Comparison of ENCODE assay signal across 8 mouse cellular contexts in genomic region chr13:46257847-46258246, GRCm38 (mm10). TPM values are rescaled to one million over a fixed set of nuclear protein-coding genes. Genes with fewer than 3 reads are reported as not detected.
DNase-seq lines count a peak whose midpoint lies in the region; ATAC-seq and TF ChIP-seq lines count a peak whose summit lies in the region.

No protein-coding gene starts in this region.

- H3K4me2 ChIP-seq in forebrain, embryonic 16.5 days (ENCODE audit: low read length) = no peak overlapping the region
- H3K4me2 ChIP-seq in intestine, embryonic 14.5 days (ENCODE audit: low read length) = no peak overlapping the region
- no peak overlapping the region for H3K4me2 ChIP-seq in neural tube, embryonic 11.5 days (ENCODE audit: low read depth)

- no peak for TF ChIP-seq POLR2A in thymus, adult 2 months (IDR thresholded peaks at IDR 0.05; ENCODE audit: control insufficient read depth, extremely low read depth, insufficient read depth, low read length, poor library complexity)

- no peaks in the 10 kb centered on the region for H3K27me3 ChIP-seq in thymus, adult 2 months (ENCODE audit: control insufficient read depth, insufficient read depth, low read length)
- H3K27me3 ChIP-seq in forebrain, embryonic 16.5 days (replicated peaks; ENCODE audit: control insufficient read depth, insufficient read depth, low read length) = no peaks in the 10 kb centered on the region
- H3K27me3 ChIP-seq in intestine, embryonic 14.5 days (replicated peaks; ENCODE audit: control insufficient read depth, insufficient read depth, low read length) = no peaks in the 10 kb centered on the region
- H3K27me3 ChIP-seq in neural tube, embryonic 11.5 days (ENCODE audit: control insufficient read depth, insufficient read depth, low read length) = no peaks in the 10 kb centered on the region

- H3K4me1 ChIP-seq in thymus, adult 2 months (replicated peaks; ENCODE audit: control insufficient read depth, insufficient read depth, low read length) = peaks cover 8% of the 10 kb centered on the region
- H3K4me1 ChIP-seq in forebrain, embryonic 16.5 days (replicated peaks; ENCODE audit: control insufficient read depth, insufficient read depth, low read length) = 0 out of 2 replicates have a peak, but pooled peaks cover 3% of the 10 kb centered on the region
- H3K4me1 ChIP-seq in intestine, embryonic 14.5 days (replicated peaks; ENCODE audit: control insufficient read depth, insufficient read depth, low read length) = no peaks in the 10 kb centered on the region; the same call in 1 of the 2 replicates
- no peaks in the 10 kb centered on the region for H3K4me1 ChIP-seq in neural tube, embryonic 11.5 days (ENCODE audit: control insufficient read depth, insufficient read depth, low read length)

- H3K9ac ChIP-seq in forebrain, embryonic 16.5 days (replicated peaks; ENCODE audit: low read depth, low read length) = no peak overlapping the region
- no peak overlapping the region for H3K9ac ChIP-seq in intestine, embryonic 14.5 days (ENCODE audit: low read length)
- no peak overlapping the region for H3K9ac ChIP-seq in neural tube, embryonic 11.5 days (ENCODE audit: low read length)

- H3K27ac ChIP-seq in thymus, adult 2 months (ENCODE audit: control insufficient read depth, insufficient read depth, low read length) = no peak overlapping the region
- no peak overlapping the region for H3K27ac ChIP-seq in forebrain, embryonic 16.5 days (ENCODE audit: low read length)
- no peak overlapping the region for H3K27ac ChIP-seq in intestine, embryonic 14.5 days (ENCODE audit: low read depth)
- H3K27ac ChIP-seq in neural tube, embryonic 11.5 days (ENCODE audit: low read depth, low read length) = no peak overlapping the region

- H3K4me3 ChIP-seq in thymus, adult 2 months (ENCODE audit: control insufficient read depth, insufficient read depth, low read length) = no peak overlapping the region
- no peak overlapping the region for H3K4me3 ChIP-seq in forebrain, embryonic 16.5 days (replicated peaks; ENCODE audit: low read length)
- no peak overlapping the region for H3K4me3 ChIP-seq in intestine, embryonic 14.5 days (ENCODE audit: low read depth, low read length)
- no peak overlapping the region for H3K4me3 ChIP-seq in neural tube, embryonic 11.5 days (ENCODE audit: low read depth, low read length)

- no peaks in the 10 kb centered on the region for H3K36me3 ChIP-seq in thymus, adult 2 months (ENCODE audit: control insufficient read depth, insufficient read depth, low read length)
- no peaks in the 10 kb centered on the region for H3K36me3 ChIP-seq in forebrain, embryonic 16.5 days (ENCODE audit: control insufficient read depth, insufficient read depth)
- no peaks in the 10 kb centered on the region for H3K36me3 ChIP-seq in intestine, embryonic 14.5 days (ENCODE audit: control insufficient read depth, insufficient read depth, low read length)
- H3K36me3 ChIP-seq in neural tube, embryonic 11.5 days (ENCODE audit: control insufficient read depth, insufficient read depth, low read length) = no peaks in the 10 kb centered on the region

- peak; percentile 29 for DNase-seq in thymus, adult 2 months
- no peak for DNase-seq in thymus, adult 18-20 months
- peak; percentile 7 for DNase-seq in cerebellum, adult 11-12 months
- DNase-seq in intestine, embryonic 14.5 days (ENCODE audit: low spot score) = peak; percentile 80
- peak; percentile 77 to 88 for DNase-seq in left cerebral cortex, postnatal 25 days (ENCODE audit: low spot score in 2 of 2)
- peak; percentile 75 for DNase-seq in neural tube, embryonic 11.5 days (ENCODE audit: low spot score)
- DNase-seq in urinary bladder, postnatal 36 days (ENCODE audit: low spot score in 2 of 2) = peak; percentile 50 to 72

- no peak for TF ChIP-seq CTCF in thymus, adult 2 months (IDR thresholded peaks at IDR 0.05; ENCODE audit: borderline replicate concordance, control insufficient read depth, extremely low read depth, insufficient read depth, low read length, poor library complexity)

- WGBS in thymus, adult 2 months = 14% methylated on average over 4 of the region's 4 CpGs
- WGBS in forebrain, embryonic 16.5 days = 5% methylated on average over 4 of the region's 4 CpGs
- WGBS in intestine, embryonic 14.5 days = 4% methylated on average over 4 of the region's 4 CpGs
- 2% methylated on average over 4 of the region's 4 CpGs for WGBS in neural tube, embryonic 11.5 days

- ATAC-seq in forebrain, embryonic 16.5 days = peak; percentile 64
- ATAC-seq in intestine, embryonic 14.5 days (replicated peaks; ENCODE audit: low FRiP score, low TSS enrichment, low read depth) = no peak
- ATAC-seq in neural tube, embryonic 11.5 days (ENCODE audit: insufficient read depth, low FRiP score, low TSS enrichment) = no peak

- H3K9me3 ChIP-seq in forebrain, embryonic 16.5 days (ENCODE audit: control insufficient read depth, low read length) = no peaks in the 10 kb centered on the region
- H3K9me3 ChIP-seq in intestine, embryonic 14.5 days (ENCODE audit: control insufficient read depth, low read length) = no peaks in the 10 kb centered on the region
- H3K9me3 ChIP-seq in neural tube, embryonic 11.5 days (ENCODE audit: control insufficient read depth, low read length) = no peaks in the 10 kb centered on the region

- intact Hi-C loops in left cerebral cortex, postnatal 25 days (cut with DNase I) = loop anchor here (5.0 kb wide), 2 partner anchors 161 to 721 kb away; no protein-coding TSS in a partner anchor

RNA-seq across cellular contexts. Expression of gene Stmnd1, which starts 15.7 kb away (rescaled TPM):
- polyA plus RNA-seq in thymus, adult 2 months (2012; rRNA removed) = not detected in 2 replicates
- polyA plus RNA-seq in forebrain, embryonic 16.5 days (2015; fragmentation: Nextera tagmentation; extraction: Ambion mirVana) = 0.17 TPM in 1 of 2 replicates, not detected in the other
- not detected in 2 replicates for polyA plus RNA-seq in intestine, embryonic 14.5 days (2014; fragmentation: Nextera tagmentation; extraction: Ambion mirVana)
- not detected for total RNA-seq in left cerebral cortex, postnatal 25 days (2021)
- polyA plus RNA-seq in neural tube, embryonic 11.5 days (2014; fragmentation: Nextera tagmentation; extraction: Ambion mirVana) = not detected in 2 replicates

Comparison
In these comparisons a context has a peak if more than half of its experiments do, and no peak if none do; other contexts are left out.
1. DNase-seq: peak in thymus, adult 2 months (single experiment), cerebellum, adult 11-12 months (single experiment), intestine, embryonic 14.5 days (single experiment), left cerebral cortex, postnatal 25 days (2 of 2), neural tube, embryonic 11.5 days (single experiment) and urinary bladder, postnatal 36 days (2 of 2); none in thymus, adult 18-20 months (0 of 2).